Mouse (Mus musculus): ENCODE measurements around the gene Rnf113a2. TPM values are rescaled to one million over a fixed set of nuclear protein-coding genes. Genes with fewer than 3 reads are reported as not detected.

Rnf113a2 gene
- total RNA-seq, 2 experiments from 2014 or later: 28.4 to 31.9 TPM

Other genes starting within 250 kb of the Rnf113a2 start
- gene Elmsan1, start 198.3 kb upstream of the Rnf113a2 start, total RNA-seq (2015): 13.7 and 14.1 TPM in 2 replicates
- 11.5 and 15.2 TPM in 2 replicates for gene Elmsan1, start 198.3 kb upstream of the Rnf113a2 start, total RNA-seq (2017)
- gene Ptgr2, start 132.0 kb upstream of the Rnf113a2 start, total RNA-seq (2015): 15.6 and 20.5 TPM in 2 replicates
- 58.3 and 69.6 TPM in 2 replicates for gene Ptgr2, start 132.0 kb upstream of the Rnf113a2 start, total RNA-seq (2017)
- gene Zfp410, start 100.3 kb upstream of the Rnf113a2 start, total RNA-seq (2015): 34.5 and 53.4 TPM in 2 replicates
- gene Zfp410, start 100.3 kb upstream of the Rnf113a2 start, total RNA-seq (2017): 33.8 and 43.4 TPM in 2 replicates
- gene Coq6, start 55.5 kb upstream of the Rnf113a2 start, total RNA-seq (2015): 16.7 and 20.9 TPM in 2 replicates
- gene Coq6, start 55.5 kb upstream of the Rnf113a2 start, total RNA-seq (2017): 10.3 and 18.9 TPM in 2 replicates
- 0.42 and 0.54 TPM in 2 replicates for gene Fam161b, start 55.4 kb upstream of the Rnf113a2 start, total RNA-seq (2015)
- 0.57 and 1.0 TPM in 2 replicates for gene Fam161b, start 55.4 kb upstream of the Rnf113a2 start, total RNA-seq (2017)
- gene Entpd5, start 8.2 kb upstream of the Rnf113a2 start, total RNA-seq (2015): 13.5 and 20.1 TPM in 2 replicates
- gene Entpd5, start 8.2 kb upstream of the Rnf113a2 start, total RNA-seq (2017): 18.4 and 23.7 TPM in 2 replicates
- gene Bbof1, start 8.1 kb upstream of the Rnf113a2 start, total RNA-seq (2015): 2.5 and 3.6 TPM in 2 replicates
- 3.0 and 12.4 TPM in 2 replicates for gene Bbof1, start 8.1 kb upstream of the Rnf113a2 start, total RNA-seq (2017)
- gene Aldh6a1, start 33.8 kb downstream of the Rnf113a2 start, total RNA-seq (2015): 16.3 and 17.2 TPM in 2 replicates
- 9.1 and 12.0 TPM in 2 replicates for gene Aldh6a1, start 33.8 kb downstream of the Rnf113a2 start, total RNA-seq (2017)
- gene Lin52, start 34.2 kb downstream of the Rnf113a2 start, total RNA-seq (2015): 10.1 and 15.8 TPM in 2 replicates
- gene Lin52, start 34.2 kb downstream of the Rnf113a2 start, total RNA-seq (2017): 14.2 and 21.0 TPM in 2 replicates
- gene Vsx2, start 152.6 kb downstream of the Rnf113a2 start, total RNA-seq (2015): not detected in 2 replicates
- not detected in 2 replicates for gene Vsx2, start 152.6 kb downstream of the Rnf113a2 start, total RNA-seq (2017)
- gene Abcd4, start 200.2 kb downstream of the Rnf113a2 start, total RNA-seq (2015): 2.7 and 3.6 TPM in 2 replicates
- 3.9 and 5.1 TPM in 2 replicates for gene Abcd4, start 200.2 kb downstream of the Rnf113a2 start, total RNA-seq (2017)
- not detected in 2 replicates for gene Vrtn, start 223.8 kb downstream of the Rnf113a2 start, total RNA-seq (2015)
- gene Vrtn, start 223.8 kb downstream of the Rnf113a2 start, total RNA-seq (2017): not detected in 2 replicates

All from megakaryocyte progenitor cell, adult 5-6 weeks (primary cell).